Mouse (Mus musculus) frontal cortex, postnatal 36 days (tissue): ENCODE results near the gene Htra1.

ENCODE experiments used
- DNase-seq, 2 experiments: peaks; one replicate each; pipeline ENCODE4 v3.0.0; 2022; ENCODE audit warnings: low spot score in 2 of 2

The Htra1 gene

DNA sequence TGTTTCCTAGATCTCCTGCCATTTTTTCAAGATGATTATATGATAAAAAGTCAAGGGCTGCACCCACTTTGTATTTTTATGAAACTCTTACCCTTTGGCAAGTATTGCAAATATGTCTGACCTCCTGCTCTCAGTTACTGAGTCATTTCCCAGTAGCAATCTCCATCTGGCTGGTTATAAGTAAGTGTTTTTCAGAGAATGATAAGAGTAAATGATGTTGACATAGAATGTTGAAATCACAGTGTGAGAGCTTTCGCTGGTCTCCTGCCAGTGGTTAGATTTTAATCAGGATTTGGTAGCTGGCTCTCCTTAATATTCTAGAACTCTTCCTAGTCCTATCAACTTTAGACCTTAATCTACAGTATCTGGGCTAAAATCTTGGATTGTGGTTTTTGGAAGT, 76.0 kb downstream of the Htra1 start:
- no peak for DNase-seq

DNA sequence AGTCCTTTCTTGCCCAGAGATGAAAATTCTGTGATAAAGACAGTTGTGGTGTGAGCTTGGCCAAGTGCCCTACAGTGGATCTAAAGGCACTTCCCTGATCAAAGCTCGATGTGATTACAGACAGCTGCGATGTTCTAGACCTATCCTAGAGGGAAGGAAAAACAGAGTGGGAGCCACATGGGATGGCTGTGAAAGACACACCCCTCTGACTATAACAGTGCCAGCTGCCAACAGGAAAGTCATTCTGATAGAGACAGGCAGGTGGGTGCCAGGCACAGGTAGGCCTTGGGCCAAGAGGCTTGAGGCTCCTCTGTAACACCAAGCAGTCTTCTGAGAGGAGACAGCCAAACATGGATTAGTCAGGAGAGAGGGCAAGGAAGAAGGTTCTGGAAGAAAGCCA, 83.3 kb downstream of the Htra1 start:
- no peak for DNase-seq

DNA sequence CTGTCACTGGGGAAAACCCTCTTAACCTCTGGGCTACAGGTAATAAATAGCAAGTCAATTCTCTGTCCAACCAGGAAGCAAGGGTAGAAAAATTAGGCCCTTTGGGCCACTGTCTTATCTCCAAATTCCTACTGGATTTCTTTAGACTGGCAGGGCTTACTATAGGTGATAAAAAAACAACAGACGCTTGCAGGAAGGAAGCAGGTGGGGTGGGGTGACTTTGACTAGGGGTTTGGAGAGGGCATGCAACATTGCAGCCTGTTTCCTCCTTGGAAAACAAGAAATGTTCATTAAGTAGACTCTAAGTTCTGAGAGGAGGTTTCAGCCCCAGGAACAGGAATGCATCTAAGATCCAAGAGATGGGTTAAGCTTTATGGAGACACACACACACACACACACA, 88.9 kb downstream of the Htra1 start:
- DNase-seq, result no peak

DNA sequence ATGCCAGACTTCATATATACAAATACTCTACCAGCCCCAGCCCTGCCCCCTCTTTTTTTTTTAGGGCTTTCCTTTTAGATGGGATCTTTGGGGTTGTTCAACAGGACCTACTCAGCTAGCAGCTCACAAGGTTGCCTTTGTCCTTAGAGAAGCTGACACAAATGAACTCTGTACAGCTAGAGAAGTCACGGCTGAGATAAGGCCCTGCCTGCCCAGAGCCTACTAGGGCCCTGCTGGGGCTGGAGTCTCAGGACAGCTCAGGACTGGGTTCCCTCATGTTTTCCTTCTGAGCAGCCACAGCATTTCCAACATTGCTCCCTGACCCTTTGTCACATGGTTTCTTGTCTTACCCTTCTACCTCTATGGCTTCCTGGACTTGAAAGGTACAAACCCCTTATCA, 91.6 kb downstream of the Htra1 start:
- no peak for DNase-seq

DNA sequence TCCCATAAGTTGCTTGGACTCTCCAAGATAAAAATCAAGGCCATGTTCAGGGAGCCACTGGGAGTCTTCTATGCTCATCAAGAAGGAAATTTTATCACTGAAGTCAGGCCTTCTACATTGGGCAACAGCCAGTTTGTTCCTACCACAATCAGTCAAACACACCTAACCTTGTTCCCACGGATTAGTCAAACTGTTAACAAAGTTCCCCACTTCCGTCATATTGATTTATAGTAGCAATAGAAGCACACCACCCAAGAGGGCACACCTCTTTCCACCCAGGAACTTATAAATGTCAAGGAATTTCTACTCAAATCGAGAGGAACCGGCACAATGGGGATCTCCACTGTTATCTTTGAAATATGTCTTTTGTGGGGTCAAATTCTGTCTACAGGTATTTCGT, 95.8 kb downstream of the Htra1 start, which contains the start of gene Dmbt1:
Gene Dmbt1, plus strand, starts transcription at position 299 of the 400 bp plus-strand sequence.
- DNase-seq, result no peak
